Mouse (Mus musculus) thymus, postnatal 0 days (tissue): ENCODE results near the gene Dhx9. TPM values are rescaled to one million over a fixed set of nuclear protein-coding genes. Genes with fewer than 3 reads are reported as not detected.
"Not testable (repeated sequence)": the region's sequence is repeated elsewhere in the genome, so short reads cannot be mapped to it uniquely, and the experiment has no call there.

Experiments used
- DNase-seq: peaks from one replicate; pipeline ENCODE4 v3.0.0-alpha.2; 2015; ENCODE audit warnings: low spot score
- polyA plus RNA-seq: library from polyadenylated mRNA; unstranded; fragments of >200 nt; fragmentation: Nextera tagmentation; extraction: Ambion mirVana; gene quantifications from 2 replicates; pipeline ENCODE4 v1.2.1, GENCODE M21; 2015

The Dhx9 gene
- polyA plus RNA-seq: 33.4 and 41.3 TPM in 2 replicates

DNA sequence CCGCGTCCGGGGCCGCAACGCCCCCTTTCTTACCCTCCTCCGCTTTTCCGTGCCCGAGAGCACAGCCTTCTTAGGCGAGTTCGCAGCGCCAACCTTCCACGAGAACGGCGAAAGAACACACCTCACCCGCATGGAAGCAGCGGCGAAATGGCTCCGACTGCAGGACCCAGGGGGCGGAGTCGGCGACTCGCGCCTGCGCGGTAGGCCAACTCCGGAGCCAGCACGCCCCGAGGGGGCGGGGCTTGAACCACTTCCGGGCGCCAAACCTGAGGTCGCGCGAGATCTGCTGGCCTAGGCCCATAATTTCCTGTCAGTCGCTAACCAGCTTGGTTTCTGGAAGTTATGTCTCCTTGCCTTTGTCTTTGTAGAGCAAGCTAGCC is at the start of gene Dhx9:
TSS of gene Dhx9 (minus strand) at position 161 of the 380 bp plus-strand sequence.
- peak; percentile 98 for DNase-seq

DNA sequence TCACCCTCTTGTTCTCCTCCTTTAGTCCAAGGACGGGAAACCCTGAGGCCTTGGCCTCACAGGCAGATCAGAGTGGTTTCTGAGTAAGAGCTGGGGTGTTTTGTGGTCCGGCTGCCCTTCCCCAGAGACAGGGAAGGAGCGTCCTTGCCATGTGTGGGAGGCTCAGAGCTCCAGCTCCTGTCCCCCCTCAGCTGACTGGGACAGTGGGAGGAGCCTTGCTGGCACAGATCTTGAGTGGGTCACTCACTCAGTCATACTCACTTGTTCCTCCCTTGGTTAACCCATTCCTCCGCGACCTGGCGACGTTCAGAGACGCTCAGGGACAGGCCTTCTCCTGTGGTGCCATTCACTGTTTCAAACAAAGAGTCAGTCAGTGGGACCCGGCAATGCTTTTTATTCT is 48.2 kb upstream of the Dhx9 start:
- DNase-seq: no peak

DNA sequence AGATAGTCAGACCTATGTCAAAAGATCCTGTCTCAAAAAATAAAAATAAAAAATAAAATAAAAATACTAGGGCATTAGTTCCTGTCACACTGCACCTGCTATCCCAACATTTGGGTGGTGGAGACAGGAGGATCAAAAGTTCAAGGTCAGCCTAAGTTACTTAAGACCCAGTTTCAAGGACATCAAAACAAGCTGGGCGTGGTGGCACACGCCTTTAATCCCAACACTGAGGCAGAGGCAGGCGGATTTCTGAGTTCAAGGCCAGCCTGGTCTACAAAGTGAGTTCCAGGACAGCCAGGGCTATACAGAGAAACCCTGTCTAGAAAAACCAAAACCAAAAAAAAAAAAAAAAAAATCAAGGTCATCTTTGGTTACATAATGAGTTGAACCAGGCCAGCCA is 45.4 kb upstream of the Dhx9 start:
- DNase-seq: not testable (repeated sequence)

DNA sequence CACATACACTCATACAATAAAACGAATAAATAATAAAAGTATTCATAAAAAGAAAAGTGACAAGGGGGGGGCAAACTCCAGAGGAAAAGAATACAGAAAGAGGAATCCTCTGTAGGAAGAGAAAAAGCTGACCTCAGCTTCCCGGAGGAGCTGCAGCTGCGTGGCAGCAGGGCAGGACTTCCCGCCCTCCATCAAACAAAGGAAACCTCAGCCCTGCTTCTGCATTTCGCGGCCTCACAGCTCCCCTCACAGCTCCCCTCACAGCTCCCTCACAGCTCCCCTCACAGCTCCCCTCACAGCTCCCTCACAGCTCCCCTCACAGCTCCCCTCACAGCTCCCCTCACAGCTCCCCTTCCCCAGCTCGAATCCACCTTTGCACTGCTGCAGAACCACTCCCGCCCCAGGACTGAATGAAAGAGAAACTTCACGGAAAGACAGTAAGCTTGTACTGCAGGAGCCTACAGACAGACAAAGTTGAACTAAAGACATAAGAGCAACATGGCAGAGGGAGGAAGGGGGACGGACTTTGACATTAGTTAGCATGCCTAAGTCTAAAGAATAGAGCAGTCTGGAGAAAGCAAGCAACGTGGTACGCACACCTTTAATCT is 44.9 kb upstream of the Dhx9 start:
- peak; percentile 51 for DNase-seq

DNA sequence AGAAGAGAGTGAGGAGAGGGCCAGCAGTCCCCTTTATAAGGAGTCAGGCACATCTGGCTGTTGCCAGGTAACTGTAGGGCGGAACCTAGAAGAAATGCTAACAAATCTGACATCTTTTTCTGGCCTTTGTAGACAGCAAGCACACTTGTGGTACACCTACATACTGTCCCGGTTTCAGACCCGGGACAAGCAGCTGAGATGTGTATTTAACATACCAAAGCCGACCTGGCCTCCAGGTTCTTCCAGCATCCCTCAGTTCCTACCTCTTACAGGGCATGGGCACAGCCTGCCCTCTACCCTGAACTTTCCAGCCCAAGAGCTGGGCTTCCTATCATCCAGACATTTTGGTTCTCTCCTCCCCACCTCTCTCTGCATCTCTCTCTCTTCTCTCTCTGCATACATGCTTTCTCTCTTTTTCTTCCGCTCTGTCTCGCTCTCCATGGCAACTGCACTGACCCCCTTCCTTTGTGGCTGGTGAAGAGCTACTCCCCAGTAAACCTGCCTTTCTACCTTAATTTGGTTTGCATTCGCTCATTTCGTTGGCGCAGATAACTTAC is 44.3 kb upstream of the Dhx9 start:
- DNase-seq: peak; percentile 33

DNA sequence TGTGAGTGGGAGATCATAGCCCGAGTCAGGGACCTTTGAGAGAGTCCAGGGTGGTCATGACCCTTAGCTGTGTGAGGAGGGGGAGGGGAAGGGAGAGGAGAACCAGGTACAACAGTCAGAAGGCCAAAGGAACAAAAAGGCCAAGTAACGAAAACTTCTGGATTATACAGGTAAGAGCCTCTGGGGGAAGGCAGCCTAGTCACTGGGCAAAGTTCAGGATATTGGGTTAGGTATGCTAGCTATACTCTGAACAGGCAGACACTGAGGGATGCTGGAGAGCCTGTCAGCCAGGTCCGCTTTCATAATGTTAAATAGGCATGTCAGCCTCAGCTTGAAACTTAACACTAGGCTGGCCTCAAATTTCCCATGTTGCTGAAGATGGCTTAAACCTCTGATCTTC is 34.7 kb upstream of the Dhx9 start:
- DNase-seq: no peak

DNA sequence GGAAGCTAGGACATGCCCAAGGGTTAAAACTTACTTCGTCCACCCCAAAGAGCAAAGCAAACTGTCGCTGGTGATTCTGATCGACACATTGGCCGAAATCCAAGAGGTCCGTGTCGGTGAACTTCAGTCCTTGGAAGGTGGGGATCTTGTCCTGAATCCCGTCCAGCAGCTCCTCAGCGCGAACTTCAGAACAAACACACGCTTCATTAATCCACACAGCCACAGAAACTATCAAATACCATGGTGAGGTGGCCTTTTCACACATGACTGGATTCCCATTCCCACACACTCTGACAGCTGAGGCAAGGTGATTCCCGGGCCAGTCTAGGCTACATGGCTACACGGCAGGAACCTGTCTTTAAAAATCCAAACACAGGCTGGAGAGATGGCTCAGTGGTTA is 27.9 kb upstream of the Dhx9 start:
- no peak for DNase-seq

DNA sequence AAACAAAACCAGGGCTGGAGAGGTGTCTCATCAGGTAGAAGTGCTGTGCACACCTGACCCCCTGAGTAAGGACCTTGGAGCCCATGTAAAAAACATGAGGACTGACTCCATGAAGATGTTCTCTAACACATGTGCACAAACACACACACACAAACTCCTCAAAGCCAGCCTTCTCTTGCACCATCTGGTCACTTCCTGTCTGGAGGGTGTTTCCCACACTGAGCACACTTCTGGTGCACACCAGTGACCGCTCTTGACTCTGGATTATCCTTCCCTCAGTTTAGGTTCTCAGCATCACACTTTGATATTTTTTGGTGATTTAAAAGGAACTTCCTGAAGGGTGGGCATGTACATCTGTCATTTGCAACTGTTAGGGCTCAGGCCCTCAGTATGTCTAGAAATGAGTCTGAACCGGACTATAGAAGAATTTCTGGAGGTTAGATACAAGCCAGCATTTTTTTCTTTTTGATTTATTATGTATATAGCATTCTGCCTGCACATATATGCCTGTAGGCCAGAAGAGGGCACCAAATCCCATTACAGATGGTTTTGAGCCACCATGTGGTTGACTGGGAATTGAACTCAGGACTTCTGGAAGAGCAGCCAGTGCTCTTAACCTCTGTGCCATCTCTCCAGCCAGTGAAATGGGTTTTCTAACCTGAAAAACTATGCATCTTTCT is 23.0 kb upstream of the Dhx9 start:
- DNase-seq: peak; percentile 33

DNA sequence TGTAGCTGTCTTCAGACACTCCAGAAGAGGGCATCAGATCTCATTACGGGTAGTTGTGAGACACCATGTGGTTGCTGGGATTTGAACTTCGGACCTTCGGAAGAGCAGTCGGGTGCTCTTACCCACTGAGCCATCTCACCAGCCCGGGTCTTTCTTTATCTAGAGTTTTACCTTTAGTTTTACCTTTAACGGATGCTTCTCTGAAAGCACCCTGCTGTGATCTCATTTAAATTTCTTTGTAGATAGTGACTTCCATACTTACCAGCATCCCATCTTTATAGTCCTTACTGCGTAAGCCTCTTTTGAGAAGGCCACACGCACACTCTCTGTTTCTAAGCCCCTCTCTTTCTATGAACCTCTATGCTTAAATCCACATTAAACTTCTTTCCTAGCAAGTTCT is 22.1 kb upstream of the Dhx9 start:
- not testable (repeated sequence) for DNase-seq

DNA sequence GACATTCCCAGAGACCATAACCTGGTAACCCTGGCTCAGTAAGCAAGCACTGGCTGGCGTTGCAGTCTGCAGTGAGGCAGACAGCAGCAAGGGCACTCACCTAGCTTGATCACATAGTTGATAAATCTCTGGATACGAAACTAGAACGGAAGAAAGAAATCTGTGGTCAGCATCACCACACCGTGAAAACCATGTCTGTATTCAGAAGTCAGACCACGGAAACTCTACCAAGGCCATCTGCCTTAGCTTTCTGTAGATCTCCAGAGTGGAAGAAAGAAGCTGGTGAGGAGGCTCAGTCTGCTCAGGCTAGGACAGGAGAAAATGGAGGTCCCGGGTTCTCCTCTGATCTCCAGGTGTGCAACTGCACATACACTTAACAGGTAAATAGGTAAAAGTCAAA is 21.6 kb upstream of the Dhx9 start:
- no peak for DNase-seq

DNA sequence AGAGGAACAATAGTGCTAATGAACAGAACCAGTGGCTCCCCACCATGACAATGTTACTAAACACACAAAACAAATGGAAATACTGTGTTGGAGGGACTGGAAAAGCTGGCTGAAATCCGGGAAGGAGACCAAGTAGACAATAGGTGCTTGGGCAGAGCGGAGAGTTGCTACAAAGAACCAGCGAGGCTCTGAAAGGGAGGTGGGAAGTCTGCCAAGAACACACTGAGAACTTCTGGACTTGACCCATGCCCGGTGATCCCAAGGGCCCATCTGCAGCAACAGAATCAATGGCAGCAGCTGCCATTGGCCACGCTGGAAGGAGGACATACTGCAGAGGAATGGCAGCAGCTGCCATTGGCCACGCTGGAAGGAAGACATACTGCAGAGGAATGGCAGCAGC is 18.8 kb upstream of the Dhx9 start:
- DNase-seq: no peak

DNA sequence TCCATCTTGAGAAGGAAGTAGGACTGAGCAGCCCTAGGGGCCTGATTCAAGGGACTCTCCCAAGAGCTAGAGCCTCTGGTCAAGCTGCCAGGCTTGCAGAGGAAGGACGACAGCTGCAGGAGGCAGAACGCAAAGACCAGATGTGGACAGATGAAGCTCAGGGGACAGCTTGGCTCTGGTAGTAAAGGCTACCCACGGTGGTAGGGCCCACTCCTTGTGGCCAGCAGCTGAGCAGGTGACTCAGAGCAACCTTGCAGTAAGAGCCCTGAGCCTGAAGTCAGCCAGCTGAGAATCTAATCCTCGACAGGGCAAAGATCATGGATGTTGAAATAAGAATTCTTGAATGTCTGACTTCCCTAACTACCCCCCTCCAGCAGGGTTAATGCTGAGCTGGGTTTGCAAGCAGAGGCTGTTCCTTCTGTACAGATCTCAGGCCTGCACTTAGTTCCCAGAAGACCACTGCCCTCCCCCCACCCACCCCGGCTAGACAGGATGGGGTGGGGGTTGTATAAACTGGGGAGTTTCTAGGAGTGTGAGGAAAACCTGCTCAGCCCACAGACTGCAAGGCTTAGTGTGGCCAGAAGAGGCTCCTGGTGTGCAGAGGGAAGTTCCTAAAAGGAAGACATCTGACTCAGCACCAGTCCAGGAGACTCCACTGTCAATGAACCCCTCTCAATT is 14.3 kb upstream of the Dhx9 start:
- no peak for DNase-seq

DNA sequence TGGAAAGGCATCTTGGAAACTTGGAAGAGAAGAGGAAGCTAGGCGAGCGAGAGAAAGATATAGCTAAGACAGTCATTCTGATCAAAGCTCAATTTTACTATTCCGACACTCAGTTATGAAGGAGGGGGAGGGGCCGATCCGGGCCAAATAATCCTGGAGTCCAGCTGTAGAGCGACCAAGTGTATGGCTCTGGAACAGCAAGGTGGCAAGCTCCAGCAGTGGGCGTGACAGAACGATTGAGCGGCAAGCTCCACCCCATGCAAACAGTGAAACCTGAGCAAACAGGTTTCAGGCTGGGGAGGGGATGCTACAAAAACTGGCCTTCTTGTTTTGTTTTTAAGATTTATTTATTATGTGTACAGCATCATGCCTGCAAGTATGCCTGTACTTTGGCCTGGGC is 12.6 kb upstream of the Dhx9 start:
- no peak for DNase-seq

DNA sequence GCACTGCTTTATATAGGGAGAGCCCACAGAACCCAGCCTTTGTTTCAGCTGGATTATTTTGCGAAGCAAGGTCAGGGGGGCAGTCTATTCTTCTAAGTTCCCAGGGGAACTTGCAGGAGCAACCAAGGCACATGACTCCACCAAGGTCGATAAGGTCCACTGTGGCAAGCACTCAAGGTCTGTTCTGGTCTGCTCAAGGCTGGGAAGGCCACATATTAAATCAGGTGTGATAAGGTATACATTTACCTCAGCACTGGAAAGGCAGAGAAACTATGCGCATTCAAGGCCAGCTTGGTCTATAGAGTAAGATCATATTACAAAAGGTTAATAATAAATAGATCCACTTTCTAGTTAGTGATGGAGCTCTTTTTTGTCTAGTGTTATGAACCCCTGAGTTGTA is 8.6 kb upstream of the Dhx9 start:
- no peak for DNase-seq

DNA sequence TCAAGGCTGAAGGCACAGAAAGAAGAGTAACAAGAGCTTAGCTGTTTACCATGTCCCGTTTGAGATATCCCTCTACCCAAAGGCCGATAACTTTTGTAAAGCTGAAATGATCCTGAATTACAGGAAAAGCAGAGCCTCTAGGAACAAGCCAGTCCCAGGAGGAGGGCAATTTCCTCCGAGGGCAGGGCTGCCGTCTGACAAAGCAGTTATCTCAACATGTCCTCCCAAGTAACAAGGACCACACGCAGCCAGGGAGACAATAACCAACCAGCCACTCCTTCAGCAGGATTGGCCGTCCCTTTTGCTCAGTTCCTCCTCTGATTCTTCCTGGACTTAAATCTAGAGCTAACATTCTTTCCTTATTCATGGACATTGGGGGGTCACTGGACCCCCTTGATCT is 6.5 kb upstream of the Dhx9 start:
- no peak for DNase-seq

DNA sequence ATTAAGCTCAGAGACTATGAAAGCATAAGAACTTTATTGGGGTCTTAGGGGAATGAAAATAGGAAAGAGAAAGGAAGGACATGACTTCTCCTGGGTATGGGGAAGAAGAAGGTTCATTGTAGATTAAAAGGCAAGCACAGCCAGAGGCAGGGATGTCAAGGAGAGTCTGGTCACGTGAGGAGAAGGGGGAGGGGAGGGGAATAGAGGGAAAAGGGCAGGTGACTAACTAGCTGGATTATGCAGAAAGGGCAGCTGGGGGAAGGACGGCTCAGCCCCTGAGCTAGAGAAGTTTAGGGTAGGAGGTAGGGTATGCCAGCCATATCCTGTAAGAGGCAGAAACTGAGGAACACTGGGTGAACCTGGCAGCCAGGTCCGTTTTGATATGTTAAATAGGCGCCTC is 5.9 kb upstream of the Dhx9 start:
- no peak for DNase-seq

DNA sequence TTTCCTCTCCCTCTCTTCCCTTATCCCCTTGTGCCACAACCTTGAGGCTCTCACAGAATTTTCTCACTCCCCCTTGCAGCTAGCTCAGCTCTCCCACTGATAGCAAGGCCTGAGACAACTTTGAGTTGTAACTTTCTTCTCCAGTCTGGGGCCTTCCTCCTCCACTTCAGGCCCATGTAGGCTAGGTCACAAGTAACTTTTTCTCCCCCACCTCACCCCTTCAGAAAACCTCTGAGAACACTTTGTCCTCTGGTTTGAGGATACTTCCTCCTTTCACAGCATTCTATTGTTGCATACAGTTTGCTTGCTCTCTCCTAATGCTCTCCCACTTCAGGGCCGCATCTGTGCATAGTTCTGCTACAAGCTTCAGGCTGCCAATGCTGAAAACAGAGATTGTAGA is 4.4 kb upstream of the Dhx9 start:
- DNase-seq: no peak

DNA sequence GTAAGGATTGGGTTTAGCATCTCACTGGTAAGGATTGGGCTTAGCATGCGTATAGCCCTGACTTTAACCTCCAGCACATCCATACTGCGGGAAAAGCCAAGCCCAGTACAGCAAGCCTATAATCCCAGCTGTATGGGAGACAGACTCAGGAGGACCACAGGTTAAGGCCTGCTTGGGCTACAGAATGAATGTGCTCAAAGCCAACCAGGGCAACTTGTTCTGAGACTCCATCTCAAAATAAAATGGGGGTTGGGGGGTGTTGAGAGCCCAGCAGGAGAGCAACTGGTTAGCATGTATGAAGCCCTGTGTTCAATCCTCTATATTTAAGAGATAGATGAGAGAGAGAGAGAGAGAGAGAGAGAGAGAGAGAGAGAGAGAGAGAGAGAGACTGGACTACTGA is 3.9 kb upstream of the Dhx9 start:
- DNase-seq: no peak

DNA sequence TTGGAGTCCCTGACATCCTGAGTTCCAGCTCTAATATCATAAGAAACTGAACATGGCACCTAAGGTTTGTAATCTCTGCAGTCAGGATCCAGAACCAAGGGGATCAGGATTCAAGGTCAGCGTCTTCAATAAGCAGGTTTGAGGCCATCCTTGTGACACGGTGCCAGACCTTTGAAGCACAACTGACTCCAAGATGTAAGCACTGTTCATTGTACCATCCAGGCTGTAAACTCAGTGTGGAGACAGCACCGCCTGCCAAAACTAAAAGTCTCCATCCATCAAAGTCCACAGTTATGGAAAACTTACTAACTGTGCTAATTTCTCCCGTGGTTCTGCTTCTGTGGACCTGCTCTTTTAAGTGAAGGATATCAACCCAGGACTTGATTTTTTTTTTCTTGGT is 2.5 kb upstream of the Dhx9 start:
- DNase-seq: no peak

DNA sequence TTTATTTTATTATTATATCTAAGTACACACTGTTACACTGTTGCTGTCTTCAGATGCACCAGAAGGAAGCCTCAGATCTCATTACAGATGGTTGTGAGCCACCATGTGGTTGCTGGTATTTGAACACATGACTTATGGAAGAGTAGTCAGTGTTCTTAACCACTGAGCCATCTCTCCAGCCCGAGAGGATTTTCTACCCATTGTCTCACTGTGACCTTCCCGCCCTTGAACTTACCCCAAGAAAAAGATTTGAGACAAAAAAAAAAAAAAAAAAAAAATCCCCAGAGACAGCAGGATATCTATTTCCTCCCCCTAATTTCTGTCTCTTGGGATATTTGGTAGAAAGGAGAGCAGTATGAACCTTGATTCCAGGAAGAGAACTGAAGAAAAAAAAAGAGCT is 2.1 kb upstream of the Dhx9 start:
- no peak for DNase-seq

DNA sequence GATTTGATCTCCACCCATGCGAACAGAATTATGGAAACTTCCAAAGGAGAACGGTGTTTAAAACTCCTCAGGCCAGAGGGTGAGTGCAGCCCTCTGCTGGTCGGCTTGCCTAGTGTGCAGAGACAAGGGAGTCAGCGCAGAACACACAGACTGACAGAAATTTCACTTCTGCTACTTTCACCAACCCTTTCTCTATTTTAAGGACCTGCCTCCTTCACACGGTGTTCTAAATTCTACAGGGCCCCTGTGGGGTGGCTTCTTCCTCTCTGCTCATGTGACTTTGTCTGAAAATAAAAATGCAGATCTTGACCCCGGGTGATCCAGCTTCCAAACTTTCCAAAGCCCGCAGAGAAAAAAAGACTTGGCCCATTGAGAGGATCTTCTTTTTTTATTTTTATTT is 1.7 kb upstream of the Dhx9 start:
- DNase-seq: peak; percentile 60

DNA sequence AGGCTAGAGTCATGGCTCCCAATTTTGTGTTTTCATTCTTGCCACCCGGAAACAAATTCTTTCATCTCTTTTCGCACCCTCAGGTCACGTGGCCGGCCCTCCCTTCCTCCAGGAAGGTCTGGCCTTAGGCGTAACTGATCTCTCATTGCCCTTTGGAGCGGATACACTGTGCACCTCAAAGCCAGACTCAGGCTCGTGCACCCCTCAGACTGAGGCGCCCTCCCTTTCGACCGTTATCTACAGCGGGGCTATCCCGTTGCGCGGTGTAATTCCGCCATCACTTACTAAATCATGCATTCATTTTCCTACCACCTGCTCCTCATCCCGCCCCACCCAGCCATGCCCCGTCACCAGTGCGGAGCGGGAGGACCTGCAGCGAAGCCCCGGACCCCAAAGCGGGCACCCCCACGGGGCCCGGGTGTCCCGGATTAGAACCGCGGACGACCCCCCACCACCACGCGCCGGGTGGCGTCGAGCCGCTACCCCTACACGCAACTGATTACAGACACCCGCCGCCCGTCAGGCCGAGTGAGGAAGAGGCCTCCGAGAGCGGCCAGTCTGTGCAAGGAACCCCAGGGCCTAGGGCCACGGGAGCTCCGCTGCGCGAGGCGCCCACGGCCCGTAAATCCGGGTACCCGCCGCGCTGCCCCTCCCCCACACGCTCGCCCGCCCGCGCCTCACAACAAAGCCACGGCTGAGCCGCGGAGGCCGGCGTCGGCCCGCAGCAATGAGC is 527 bp downstream of the Dhx9 start:
- peak; percentile 72 for DNase-seq
